Mouse (Mus musculus) ES-E14 (cell line): ENCODE measurements at regions not wholly inside any gene's neighbourhood (a gene's known extent, or its start where the extent isn't known, plus 50 kb on each side); places are given as distances from the start of the nearest gene placed in this dataset.

Source experiments
- MAFK ChIP-seq: IDR thresholded peaks from 2 replicates; pipeline ENCODE4 v1.6.1; 2014; ENCODE audit warnings: mild to moderate bottlenecking, low read depth, low read length, inconsistent platforms; ENCODE audit not compliant: insufficient read depth
- ZC3H11A ChIP-seq: IDR thresholded peaks from 2 replicates; pipeline ENCODE4 v1.6.1; 2012; ENCODE audit warnings: low read depth, mild to moderate bottlenecking, inconsistent platforms, low read length, borderline replicate concordance

DNA sequence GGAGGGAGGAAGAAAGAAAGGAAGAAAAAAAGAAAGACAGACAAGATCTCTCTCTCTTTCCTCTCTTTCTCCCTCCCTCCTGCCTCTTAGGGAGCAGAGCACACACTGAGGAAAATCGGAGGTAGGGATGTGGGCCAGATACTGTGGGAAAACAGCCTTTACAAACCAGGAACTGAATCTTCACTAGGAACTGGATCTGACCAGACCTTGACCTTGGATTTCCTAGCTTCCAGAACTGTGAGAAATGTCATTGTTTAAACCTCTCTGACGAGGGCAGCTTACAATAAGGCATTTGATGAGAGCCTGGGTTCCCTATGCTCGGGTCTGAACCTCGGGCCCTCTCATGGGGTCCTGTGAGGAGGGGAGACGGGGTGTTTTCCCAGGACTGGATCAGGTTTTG, 157.7 kb upstream of the 4930535I16Rik start:
- TF ChIP-seq MAFK (no peak), ZC3H11A (no peak)
